Mouse (Mus musculus): ENCODE data around the gene Gm13304.
"Not testable (repeated sequence)": the region's sequence is repeated elsewhere in the genome, so short reads cannot be mapped to it uniquely, and the experiment has no call there.

Gm13304 gene

GRCm38 (mm10) chr4:42114517-42114916 is at the start of gene Gm13304:
TSS of gene Gm13304 (plus strand) at chr4:42114817.
- not testable (repeated sequence) for DNase-seq (ENCODE audit: extremely low spot score, low read depth, low spot score)

GRCm38 (mm10) chr4:42090907-42091306 is 23.7 kb upstream of the Gm13304 start, which contains the start of gene Gm3893:
TSS of gene Gm3893 (plus strand) at chr4:42091207.
- DNase-seq (ENCODE audit: extremely low spot score, low read depth, low spot score) = not testable (repeated sequence)

GRCm38 (mm10) chr4:42153136-42153535 is 38.5 kb downstream of the Gm13304 start, which contains the start of gene Gm13306:
TSS of gene Gm13306 (plus strand) at chr4:42153436.
- DNase-seq (ENCODE audit: extremely low spot score, low read depth, low spot score) = not testable (repeated sequence)

Measured in hindlimb bud, embryonic 11.5 days (tissue).